Mouse (Mus musculus): ENCODE measurements around the gene Zfp639.

DNA sequence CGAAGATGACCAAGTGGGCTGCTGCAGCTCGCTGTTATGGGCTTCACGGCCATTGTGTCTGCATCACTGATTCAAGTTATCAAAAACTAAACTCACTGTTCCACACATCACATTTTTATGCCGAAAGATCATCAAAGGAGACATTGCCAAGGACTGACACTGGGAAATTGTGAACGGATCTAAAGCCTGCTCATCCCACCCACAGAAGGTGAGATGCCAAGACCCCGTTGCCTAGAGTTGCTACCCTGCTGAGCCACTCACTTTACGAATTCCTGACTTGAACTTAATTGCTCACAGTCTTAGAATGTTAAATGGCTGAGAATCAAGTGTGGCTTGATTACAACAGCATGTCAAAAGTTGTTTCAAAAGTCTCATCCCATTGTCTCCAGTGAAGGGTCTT lies 39.6 kb upstream of the Zfp639 start:
- no peak for TF ChIP-seq CTCF (IDR thresholded peaks at IDR 0.05; ENCODE audit: borderline replicate concordance, insufficient read depth, low read length)
- no peak for TF ChIP-seq POLR2A (IDR thresholded peaks at IDR 0.05; ENCODE audit: low read depth, low read length)

All from embryonic fibroblast, embryonic 13.5 days (primary cell).